Mouse (Mus musculus) CH12.LX (cell line): ENCODE measurements around the gene Pmp22. TPM values are rescaled to one million over a fixed set of nuclear protein-coding genes. Genes with fewer than 3 reads are reported as not detected.
A peak's percentile ranks its signal among the peaks of the same experiment; 100 is the strongest.

ENCODE experiments used
- DNase-seq: peaks from one replicate; pipeline ENCODE4 v3.0.0-alpha.2; 2013; ENCODE audit errors: extremely low read depth
- H3K27ac ChIP-seq: 2 replicates; pipeline ENCODE4 v1.5.1; 2012; ENCODE audit warnings: low read depth, mild to moderate bottlenecking, control low read depth, moderate library complexity; ENCODE audit not compliant: insufficient read depth
- H3K27me3 ChIP-seq: replicated peaks from 2 replicates; pipeline ENCODE3; 2012; ENCODE audit warnings: inconsistent platforms
- H3K36me3 ChIP-seq, 2 experiments: replicated peaks in 1 of 2; 2 replicates each; pipeline versions ENCODE3 to v1.6.1; 2012; ENCODE audit warnings: inconsistent platforms in 1 of 2, low read length in 1 of 2, mild to moderate bottlenecking in 1 of 2, mixed read lengths in 1 of 2, moderate library complexity in 1 of 2; ENCODE audit not compliant: control insufficient read depth in 1 of 2, insufficient read depth in 1 of 2
- H3K4me1 ChIP-seq, 2 experiments: 2 replicates each; pipeline ENCODE4 v1.6.1; 2012; ENCODE audit warnings: inconsistent platforms in 1 of 2, moderate library complexity in 1 of 2; ENCODE audit not compliant: insufficient read depth in 2 of 2, control insufficient read depth in 1 of 2
- H3K4me2 ChIP-seq: 2 replicates; pipeline ENCODE4 v1.6.1; 2012; ENCODE audit warnings: low read depth, mild to moderate bottlenecking, control low read depth; ENCODE audit not compliant: poor library complexity, insufficient read depth, severe bottlenecking
- H3K4me3 ChIP-seq, 3 experiments: fragments of 150-350 bp in 1 of 3; sonication (generic) in 1 of 3; replicated peaks in 1 of 3; 2 replicates each; pipeline versions ENCODE3 to v1.5.1; 2011 to 2012; ENCODE audit warnings: low read depth in 2 of 3, low read length in 2 of 3, mild to moderate bottlenecking in 2 of 3, moderate library complexity in 2 of 3, control low read depth in 1 of 3, improper control_type of control experiment in 1 of 3, inconsistent platforms in 1 of 3, mixed read lengths in 1 of 3; ENCODE audit not compliant: poor library complexity in 1 of 3
- H3K79me2 ChIP-seq: replicated peaks from 2 replicates; pipeline ENCODE4 v1.6.1; 2012; ENCODE audit warnings: mild to moderate bottlenecking, moderate library complexity; ENCODE audit not compliant: control insufficient read depth, poor library complexity, insufficient read depth, severe bottlenecking; ENCODE audit errors: extremely low read depth
- H3K9ac ChIP-seq: 2 replicates; pipeline ENCODE4 v1.6.1; 2012; ENCODE audit warnings: low read depth, mild to moderate bottlenecking, control low read depth, moderate library complexity; ENCODE audit not compliant: insufficient read depth
- H3K9me3 ChIP-seq: replicated peaks from 2 replicates; pipeline ENCODE3; 2012; ENCODE audit warnings: low read length, inconsistent platforms, mixed read lengths
- BHLHE40 ChIP-seq: IDR thresholded peaks from 2 replicates; pipeline ENCODE4 v1.6.1; 2011; ENCODE audit warnings: mild to moderate bottlenecking, low read depth, low read length, improper control_type of control experiment
- GABPA ChIP-seq: IDR thresholded peaks from 2 replicates; pipeline ENCODE4 v1.6.1; 2012; ENCODE audit warnings: low read depth, low read length, improper control_type of control experiment, inconsistent platforms; ENCODE audit not compliant: insufficient replicate concordance
- HCFC1 ChIP-seq: IDR thresholded peaks from 2 replicates; pipeline ENCODE4 v1.6.1; 2012; ENCODE audit warnings: low read depth, mild to moderate bottlenecking, inconsistent platforms, low read length, improper control_type of control experiment
- IRF4 ChIP-seq: IDR thresholded peaks from 2 replicates; pipeline ENCODE4 v1.6.1; 2014; ENCODE audit warnings: low read depth, mild to moderate bottlenecking, inconsistent platforms, low read length, improper control_type of control experiment
- KAT2A ChIP-seq: IDR thresholded peaks from 2 replicates; pipeline ENCODE4 v1.6.1; 2012; ENCODE audit warnings: low read length, improper control_type of control experiment, inconsistent platforms; ENCODE audit not compliant: insufficient replicate concordance
- MEF2A ChIP-seq: IDR thresholded peaks from 2 replicates; pipeline ENCODE4 v1.6.1; 2014; ENCODE audit warnings: low read depth, mild to moderate bottlenecking, inconsistent platforms, low read length, improper control_type of control experiment, borderline replicate concordance
- MXI1 ChIP-seq: IDR thresholded peaks from 2 replicates; pipeline ENCODE4 v1.6.1; 2011; ENCODE audit warnings: mild to moderate bottlenecking, low read depth, low read length, improper control_type of control experiment
- NRF1 ChIP-seq: IDR thresholded peaks from 2 replicates; pipeline ENCODE4 v1.6.1; 2014; ENCODE audit warnings: low read depth, mild to moderate bottlenecking, inconsistent platforms, low read length, improper control_type of control experiment, moderate library complexity
- RCOR1 ChIP-seq: conservative IDR thresholded peaks from 2 replicates; pipeline ENCODE4 v1.6.1; 2012; ENCODE audit warnings: low read depth, mild to moderate bottlenecking, inconsistent platforms, low read length, improper control_type of control experiment
- SIN3A ChIP-seq: IDR thresholded peaks from 2 replicates; pipeline ENCODE4 v1.6.1; 2012; ENCODE audit warnings: low read length, improper control_type of control experiment, inconsistent platforms
- TBP ChIP-seq: conservative IDR thresholded peaks from 2 replicates; pipeline ENCODE4 v1.6.1; 2011; ENCODE audit warnings: low read depth, low read length, improper control_type of control experiment
- TCF12 ChIP-seq: IDR thresholded peaks from 2 replicates; pipeline ENCODE4 v1.6.1; 2014; ENCODE audit warnings: low read depth, mild to moderate bottlenecking, inconsistent platforms, low read length, improper control_type of control experiment
- USF1 ChIP-seq: IDR thresholded peaks from 2 replicates; pipeline ENCODE4 v1.6.1; 2014; ENCODE audit warnings: low read depth, mild to moderate bottlenecking, inconsistent platforms, low read length, improper control_type of control experiment
- USF2 ChIP-seq: conservative IDR thresholded peaks from 2 replicates; pipeline ENCODE4 v1.6.1; 2011; ENCODE audit warnings: low read depth, low read length, improper control_type of control experiment
- ZKSCAN1 ChIP-seq: IDR thresholded peaks from 2 replicates; pipeline ENCODE4 v1.6.1; 2012; ENCODE audit warnings: low read depth, inconsistent platforms, low read length, improper control_type of control experiment, borderline replicate concordance
- ZMIZ1 ChIP-seq: IDR thresholded peaks from 2 replicates; pipeline ENCODE4 v1.6.1; 2012; ENCODE audit warnings: low read depth, mild to moderate bottlenecking, inconsistent platforms, low read length, improper control_type of control experiment
- dilution Hi-C: fragments of 300-500 bp; cut with MboI; formaldehyde crosslinking; loops from 2 replicates; pipeline ENCODE4 v1.14.3; 2020; ENCODE audit warnings: low sequenced_read_pairs; ENCODE audit not compliant: extremely low pct_unique_long_range_greater_than_20kb, extremely low pct_ligation_motif_present
- in situ Hi-C: fragments of 300-500 bp; cut with MboI; formaldehyde crosslinking; loops from 3 replicates; pipeline ENCODE4 v1.14.3; 2019; ENCODE audit warnings: low sequenced_read_pairs, low pct_ligation_motif_present, low pct_unique_long_range_greater_than_20kb, mixed read lengths
- polyA plus RNA-seq: library from polyadenylated mRNA; unstranded; fragments of >175 nt; gene quantifications from 2 replicates; pipeline ENCODE4 v1.2.1, GENCODE M21; 2012; ENCODE audit warnings: low read depth; ENCODE audit not compliant: insufficient read length
- total RNA-seq, 2 experiments: library from RNA; depleted of rRNA; stranded (reverse); fragments of 300-350 nt in 1 of 2; fragments of >200 nt in 1 of 2; gene quantifications; 2 replicates each; pipeline ENCODE4 v1.2.3; 2012 to 2014

Pmp22 gene
- total and polyA plus RNA-seq, 3 experiments = not detected

- peak; percentile 86 for TF ChIP-seq IRF4
- TF ChIP-seq NRF1 = no peak
- no peak for TF ChIP-seq MEF2A
- TF ChIP-seq TCF12 = no peak
- no peak for TF ChIP-seq USF1
- no peak for TF ChIP-seq SIN3A
- no peak for TF ChIP-seq KAT2A
- TF ChIP-seq BHLHE40 = no peak
- no peak for TF ChIP-seq MXI1
Observed at GRCm38 (mm10) chr11:63099390-63099789, 29.4 kb upstream of the Pmp22 start (continued).

- in situ Hi-C loops = no loop called here
Observed at GRCm38 (mm10) chr11:63103256-63103655, 25.5 kb upstream of the Pmp22 start.

DNA sequence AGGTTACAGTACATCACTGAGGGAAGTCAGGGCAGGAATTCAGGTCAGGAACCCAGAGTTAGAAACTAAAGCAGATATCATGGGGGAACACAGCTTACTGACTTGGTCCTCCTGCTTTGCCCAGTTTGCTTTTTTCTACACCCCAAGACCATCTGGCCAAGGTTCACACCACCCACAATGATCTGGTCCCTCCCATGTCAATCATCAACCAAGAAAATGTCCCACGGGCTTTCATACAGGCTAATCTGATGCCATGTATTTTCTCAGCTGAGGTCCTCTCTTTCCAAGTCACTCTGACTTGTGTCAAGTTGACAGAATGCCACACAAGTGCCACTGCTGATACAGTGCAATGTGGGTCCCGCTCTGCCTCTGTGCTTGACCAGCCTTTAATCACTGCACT, 24.8 kb upstream of the Pmp22 start:
- dilution Hi-C loops (no loop called here), in situ Hi-C loops (no loop called here)
- Histone ChIP-seq H3K27ac (no peak overlapping the region), H3K9ac (no peak overlapping the region), H3K4me1 (peaks cover 0 to 6% of the 10 kb centered on the region in 2 experiments; a peak in 2 of 4 replicates), H3K79me2 (no peaks in the 10 kb centered on the region), H3K9me3 (no peaks in the 10 kb centered on the region), H3K27me3 (no peaks in the 10 kb centered on the region), H3K4me2 (no peak overlapping the region), H3K36me3 (no peaks in the 10 kb centered on the region), H3K4me3 (no peak overlapping the region)
- TF ChIP-seq TBP = no peak
- TF ChIP-seq RCOR1 = no peak
- TF ChIP-seq BHLHE40 = no peak
- TF ChIP-seq MXI1 = no peak
- no peak for DNase-seq

More at GRCm38 (mm10) chr11:63103256-63103655, 25.5 kb upstream of the Pmp22 start:
- Histone ChIP-seq H3K27me3 (no peaks in the 10 kb centered on the region), H3K4me1 (peaks cover 0 to 6% of the 10 kb centered on the region in 2 experiments; a peak in 2 of 4 replicates), H3K36me3 (no peaks in the 10 kb centered on the region), H3K9ac (no peak overlapping the region), H3K4me2 (no peak overlapping the region), H3K4me3 (no peak overlapping the region), H3K9me3 (no peaks in the 10 kb centered on the region), H3K27ac (no peak overlapping the region), H3K79me2 (no peaks in the 10 kb centered on the region)
- DNase-seq = no peak
- dilution Hi-C loops = no loop called here
- TF ChIP-seq TCF12 = no peak
- no peak for TF ChIP-seq ZMIZ1
- TF ChIP-seq GABPA = no peak
- TF ChIP-seq ZKSCAN1 = no peak
- TF ChIP-seq NRF1 = no peak
- no peak for TF ChIP-seq USF2
- no peak for TF ChIP-seq HCFC1
